Mouse (Mus musculus): ENCODE results near the gene Soga1. TPM values are rescaled to one million over a fixed set of nuclear protein-coding genes. Genes with fewer than 3 reads are reported as not detected.

The Soga1 gene
- total RNA-seq, 4 experiments from 2014 or later, result 30.9 to 38.3 (median 34.4) TPM

DNA sequence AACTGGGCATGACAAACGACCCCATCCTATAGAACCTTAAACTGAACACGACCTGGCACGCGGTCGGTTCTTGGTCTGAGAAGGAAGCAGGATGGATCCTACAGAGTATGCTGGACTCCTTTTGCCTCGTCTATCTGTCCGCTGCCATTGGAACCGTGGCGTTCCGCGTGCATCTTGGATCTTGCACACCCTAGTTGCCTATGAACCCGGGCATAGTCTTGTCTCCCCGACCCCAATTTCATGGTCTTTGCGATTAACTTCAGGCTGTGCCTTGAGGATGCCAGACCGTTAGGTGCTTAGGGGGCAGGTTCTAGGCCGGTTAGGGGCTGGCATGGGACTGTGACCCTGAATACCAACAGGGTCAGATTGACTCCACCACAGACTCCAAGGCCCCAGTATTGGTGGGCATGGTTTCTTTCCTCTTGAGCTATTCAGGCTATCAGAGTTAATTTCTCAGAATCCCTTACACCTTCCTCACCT lies 687 bp upstream of the Soga1 start:
- DNase-seq (ENCODE audit: low spot score in 2 of 2), result no peak

DNA sequence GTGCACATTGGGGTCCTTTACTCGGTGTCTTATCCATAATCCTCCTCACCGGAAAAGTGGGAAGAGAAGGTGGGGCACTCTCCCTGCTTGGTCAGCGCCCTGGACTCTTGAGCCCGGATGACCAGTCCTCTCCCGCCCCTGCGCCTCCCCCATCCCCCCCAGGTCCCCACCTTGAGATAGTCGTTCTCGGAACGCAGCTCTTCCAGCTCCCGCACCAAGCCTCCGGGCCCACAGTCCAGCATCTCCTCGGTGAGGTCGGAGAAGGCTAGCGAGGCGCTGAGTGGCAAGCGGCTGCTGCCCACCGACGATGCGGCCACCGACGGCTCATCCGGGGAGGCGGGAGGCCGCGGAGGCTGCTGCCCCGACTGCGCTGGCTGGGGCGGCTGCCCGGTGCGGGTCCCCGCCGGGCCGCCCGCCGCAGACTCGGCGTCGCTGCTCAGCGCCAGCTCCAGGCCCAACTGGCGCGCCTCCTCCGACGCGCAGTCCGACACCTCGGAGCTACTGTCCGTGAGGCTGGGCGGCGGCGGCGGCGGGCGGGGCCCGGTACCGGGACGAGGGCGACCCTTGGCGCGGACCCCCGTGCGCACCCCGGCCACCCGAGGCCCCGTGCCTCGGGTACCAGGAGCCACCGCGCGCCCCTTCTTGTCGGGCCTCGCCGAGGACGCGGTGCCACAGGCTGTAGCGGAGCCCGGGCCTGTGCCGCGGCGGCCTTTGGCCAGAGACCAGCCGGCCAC lies 828 bp downstream of the Soga1 start:
- DNase-seq (ENCODE audit: low spot score in 2 of 2), result no peak

DNA sequence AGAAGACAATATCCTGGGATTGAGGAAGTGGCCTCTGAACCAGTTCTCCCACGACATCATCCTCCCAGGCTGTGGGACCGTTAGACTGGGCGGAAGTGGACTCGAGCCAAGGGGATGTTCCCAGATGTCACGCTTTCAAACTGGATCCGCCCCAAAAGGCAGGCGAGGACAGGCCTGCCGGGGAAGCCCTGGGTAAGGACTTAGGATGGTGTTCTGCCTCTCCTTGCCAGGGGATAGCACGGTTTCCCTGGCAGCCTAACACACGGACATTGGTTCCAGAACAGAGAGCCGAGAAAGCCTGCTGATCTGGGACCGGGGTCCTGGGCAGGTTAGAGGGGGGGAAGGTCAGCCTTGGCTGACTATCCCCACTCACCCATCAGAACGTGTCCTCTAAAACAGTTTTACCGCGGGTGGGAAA lies 1.4 kb downstream of the Soga1 start:
- DNase-seq (ENCODE audit: low spot score in 2 of 2), result peak; percentile 65 to 73

GRCm38 (mm10) chr2:157077160-157077559 lies 1.9 kb downstream of the Soga1 start:
- DNase-seq (ENCODE audit: low spot score in 2 of 2), result no peak

DNA sequence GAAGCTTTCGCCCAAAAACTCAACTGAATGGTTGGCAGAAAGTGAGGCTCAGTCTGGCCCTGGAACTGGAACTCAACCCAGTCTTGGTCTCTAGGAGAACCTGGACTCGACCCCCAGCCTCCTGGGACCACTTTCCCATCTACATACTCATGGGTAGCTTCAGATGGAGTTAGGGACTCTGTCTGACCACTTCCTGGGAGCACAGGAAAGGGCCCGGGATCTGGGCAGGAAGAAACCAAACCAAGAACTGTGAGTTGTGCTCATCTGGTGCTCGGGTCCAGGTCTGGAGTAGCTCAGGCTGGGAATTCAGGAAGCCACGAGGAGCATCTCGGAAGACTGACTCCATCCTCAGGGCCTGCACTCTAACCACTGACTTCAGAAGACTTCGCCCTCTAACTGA lies 2.5 kb downstream of the Soga1 start:
- no peak for DNase-seq (ENCODE audit: low spot score in 2 of 2)

DNA sequence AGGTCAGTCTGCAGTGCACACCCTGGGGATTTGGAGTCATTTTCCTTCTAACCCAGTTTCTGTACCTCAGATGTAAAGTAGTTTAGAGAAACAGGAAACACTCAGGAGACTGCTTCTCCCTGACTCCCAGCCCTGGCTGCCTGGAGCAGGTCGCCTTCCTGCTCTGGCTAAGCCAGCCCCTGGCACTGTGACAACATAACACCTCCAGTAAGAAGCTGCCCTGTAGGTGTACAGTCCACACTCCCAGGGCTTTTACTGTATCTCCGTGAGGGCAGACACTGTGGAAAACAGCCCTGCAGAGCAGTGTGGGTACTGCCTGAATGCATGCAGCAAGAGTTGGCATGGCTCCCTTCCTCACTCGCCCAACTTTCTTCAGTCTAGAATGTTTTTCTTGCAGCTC lies 3.4 kb downstream of the Soga1 start:
- DNase-seq (ENCODE audit: low spot score in 2 of 2), result peak in 1 of 2 experiments; percentile 14

GRCm38 (mm10) chr2:157075226-157075625 lies 3.8 kb downstream of the Soga1 start:
- no peak for DNase-seq (ENCODE audit: low spot score in 2 of 2)

DNA sequence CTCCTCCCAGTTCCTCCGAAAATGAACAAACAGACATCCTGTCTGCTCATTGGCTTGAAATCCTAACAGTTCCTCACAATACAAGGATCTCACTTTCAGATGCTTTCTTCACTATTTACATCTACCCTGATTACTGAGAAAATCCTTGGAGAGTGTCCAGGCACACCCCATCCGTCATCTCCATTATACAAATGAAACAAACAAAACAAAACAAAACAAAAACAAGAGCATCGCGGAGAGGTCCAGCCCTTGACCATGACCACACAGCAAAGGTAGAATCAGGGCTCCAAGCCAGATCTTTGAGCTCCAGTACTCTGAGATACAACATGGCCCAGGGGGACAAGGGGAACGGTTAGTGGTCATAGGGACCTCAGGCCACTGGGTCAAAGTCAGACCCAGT lies 4.3 kb downstream of the Soga1 start:
- peak in 1 of 2 experiments; percentile 8 for DNase-seq (ENCODE audit: low spot score in 2 of 2)

DNA sequence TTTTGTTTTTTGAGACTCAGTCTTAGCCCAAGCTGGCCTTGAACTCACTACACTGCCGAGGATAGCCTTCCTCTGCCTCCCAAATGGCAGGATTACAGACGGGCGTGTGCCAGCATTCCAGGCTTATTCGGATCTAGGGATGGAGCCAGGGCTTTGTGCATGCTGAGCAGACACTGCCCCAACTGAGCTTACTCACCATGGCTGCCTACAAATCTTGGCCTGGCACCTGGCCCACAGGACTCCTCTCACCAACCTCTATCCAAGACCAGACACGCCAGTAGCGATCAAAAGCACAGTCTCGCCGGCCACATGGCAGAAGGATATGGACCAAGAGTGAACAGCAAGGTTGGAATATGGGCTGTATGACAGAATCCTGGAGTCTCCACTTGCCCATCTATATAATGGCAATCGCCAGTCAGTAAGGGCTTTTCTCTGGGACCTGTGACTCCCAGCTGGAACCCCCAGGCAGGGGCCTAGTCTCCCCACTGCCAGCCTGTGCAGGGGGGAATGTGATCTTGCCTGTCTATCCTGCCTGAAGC lies 4.8 kb downstream of the Soga1 start:
- peak in 1 of 2 experiments; percentile 44 for DNase-seq (ENCODE audit: low spot score in 2 of 2)

- peak in 1 of 2 experiments; percentile 6 for DNase-seq (ENCODE audit: low spot score in 2 of 2)
These were observed 5.5 kb downstream of the Soga1 start for GRCm38 (mm10) chr2:157073378-157074052.

DNA sequence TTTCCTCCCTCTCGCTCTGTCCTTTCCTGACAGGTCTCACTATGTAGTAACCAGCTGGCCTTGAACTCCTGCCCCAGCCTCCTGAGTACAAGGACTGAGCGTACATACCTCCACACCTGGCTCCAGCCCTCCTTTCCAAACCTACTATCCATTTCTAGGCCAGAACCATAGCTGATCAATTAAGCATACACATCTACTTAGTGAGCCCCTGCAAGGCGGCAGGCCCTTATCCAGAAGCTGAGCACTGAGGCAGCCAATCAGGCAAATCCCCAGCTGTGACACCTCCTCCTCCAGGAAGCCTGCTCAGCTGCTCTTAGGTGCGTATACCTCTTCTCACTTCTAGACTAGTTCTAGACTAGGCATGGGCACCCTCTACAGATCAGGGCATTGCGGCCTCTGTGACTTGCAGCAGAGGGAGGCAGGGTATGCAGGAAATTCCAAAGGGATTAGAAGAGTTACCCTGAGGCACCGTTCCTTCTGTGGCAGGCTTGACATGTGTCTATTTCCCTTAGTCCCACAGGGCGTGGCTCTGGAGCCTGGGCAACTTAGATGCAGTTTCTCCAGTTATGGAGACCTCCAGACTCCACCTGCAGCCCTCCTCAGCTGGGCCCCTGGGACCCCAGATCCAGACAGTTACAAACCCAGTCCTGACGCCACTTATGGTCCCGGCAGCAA lies 6.6 kb downstream of the Soga1 start:
- DNase-seq (ENCODE audit: low spot score in 2 of 2), result no peak

GRCm38 (mm10) chr2:157071556-157071955 lies 7.5 kb downstream of the Soga1 start:
- no peak for DNase-seq (ENCODE audit: low spot score in 2 of 2)

DNA sequence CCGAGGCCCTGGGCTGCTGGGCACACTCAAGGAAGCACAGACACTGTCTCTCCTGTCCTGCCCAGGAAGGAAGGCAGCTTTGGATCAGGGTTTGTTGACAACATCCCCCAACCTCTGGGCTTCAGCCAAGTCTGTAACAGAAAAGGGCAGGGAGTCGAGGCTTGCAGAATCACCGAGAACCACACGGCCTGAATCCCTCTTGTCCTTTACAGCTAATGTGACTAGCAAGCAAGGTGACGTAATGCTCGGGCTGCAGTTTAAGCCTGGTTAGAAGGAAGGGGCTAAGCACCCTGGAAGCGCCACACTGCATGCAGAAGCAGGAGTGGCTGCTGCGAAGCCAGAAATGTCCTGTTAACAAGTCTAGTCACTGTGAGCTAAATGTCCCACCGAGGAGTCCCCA lies 8.7 kb downstream of the Soga1 start:
- DNase-seq (ENCODE audit: low spot score in 2 of 2), result no peak

GRCm38 (mm10) chr2:157069755-157070315 lies 9.2 kb downstream of the Soga1 start:
- DNase-seq (ENCODE audit: low spot score in 2 of 2), result no peak

DNA sequence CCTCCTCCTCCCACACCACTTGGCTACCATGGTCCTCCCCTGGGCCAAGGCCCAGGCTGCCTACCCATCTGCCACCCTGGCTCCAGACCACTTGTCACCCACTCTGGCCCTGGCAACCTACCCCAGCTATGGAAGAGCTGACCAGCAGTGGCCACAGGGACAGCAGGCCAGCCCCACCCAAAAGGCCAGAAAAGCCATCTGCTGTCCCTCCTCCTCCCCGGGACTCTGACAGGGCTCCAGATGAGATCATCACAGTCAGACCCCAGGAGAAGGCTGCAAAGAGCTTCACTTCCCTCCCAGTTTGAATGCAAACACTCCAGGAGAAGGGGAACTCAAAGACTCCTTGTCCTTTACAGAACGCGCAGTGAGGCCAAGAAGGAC lies 9.7 kb downstream of the Soga1 start:
- no peak for DNase-seq (ENCODE audit: low spot score in 2 of 2)

- no peak for DNase-seq (ENCODE audit: low spot score in 2 of 2)
These were observed 10.2 kb downstream of the Soga1 start for GRCm38 (mm10) chr2:157068701-157069354.

GRCm38 (mm10) chr2:157066731-157067430 lies 12.2 kb downstream of the Soga1 start:
- DNase-seq (ENCODE audit: low spot score in 2 of 2), result no peak

DNA sequence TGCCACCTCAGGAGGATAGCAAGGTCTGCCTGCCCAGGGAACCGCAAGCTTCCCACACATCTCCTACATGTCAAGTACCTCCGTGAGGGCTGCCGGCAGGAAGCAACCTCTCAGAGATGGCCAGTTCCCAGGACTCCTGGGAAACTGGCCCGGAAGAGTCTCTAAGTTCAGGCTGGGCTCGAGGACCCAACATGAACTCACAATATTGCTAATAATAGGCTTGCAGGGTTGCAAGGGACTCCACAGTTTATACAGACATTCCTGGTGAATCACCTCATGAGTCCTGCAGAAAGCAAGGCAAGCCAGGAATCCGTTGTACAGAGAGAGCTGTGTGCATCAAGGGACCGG lies 13.2 kb downstream of the Soga1 start:
- no peak for DNase-seq (ENCODE audit: low spot score in 2 of 2)

GRCm38 (mm10) chr2:157064978-157065878 lies 13.8 kb downstream of the Soga1 start:
- no peak for DNase-seq (ENCODE audit: low spot score in 2 of 2)

GRCm38 (mm10) chr2:157064136-157064535 lies 14.9 kb downstream of the Soga1 start:
- DNase-seq (ENCODE audit: low spot score in 2 of 2), result peak in 1 of 2 experiments; percentile 63

Measured in layer of hippocampus, adult 8-10 months (tissue).